Mouse (Mus musculus): ENCODE data around the gene Nos3.

The Nos3 gene

DNA sequence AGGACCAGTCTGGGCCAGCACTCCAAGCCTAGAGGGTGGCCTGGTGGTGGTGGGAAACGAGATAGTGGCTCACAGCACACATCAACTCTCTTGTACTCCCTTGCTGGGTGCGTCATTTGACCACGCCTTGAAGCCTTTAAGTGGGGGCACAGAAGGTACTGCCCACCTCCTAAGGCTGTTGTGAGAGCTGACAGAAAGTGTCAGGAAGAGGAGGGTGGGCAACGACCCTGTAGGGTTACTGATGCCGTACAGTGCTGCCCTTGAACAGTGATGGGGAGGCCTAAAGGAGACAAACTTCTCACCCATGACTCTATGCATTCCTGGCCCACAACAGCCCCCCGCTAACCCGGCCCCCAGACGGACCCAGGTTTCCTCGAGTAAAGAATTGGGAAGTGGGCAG is 1.8 kb downstream of the Nos3 start:
- in situ Hi-C loops (cut with MboI; ENCODE audit: unreplicated experiment in 2 of 2): loop anchor here (10.0 to 25.0 kb wide), 2 partner anchors 282 to 479 kb away; no protein-coding TSS in a partner anchor

DNA sequence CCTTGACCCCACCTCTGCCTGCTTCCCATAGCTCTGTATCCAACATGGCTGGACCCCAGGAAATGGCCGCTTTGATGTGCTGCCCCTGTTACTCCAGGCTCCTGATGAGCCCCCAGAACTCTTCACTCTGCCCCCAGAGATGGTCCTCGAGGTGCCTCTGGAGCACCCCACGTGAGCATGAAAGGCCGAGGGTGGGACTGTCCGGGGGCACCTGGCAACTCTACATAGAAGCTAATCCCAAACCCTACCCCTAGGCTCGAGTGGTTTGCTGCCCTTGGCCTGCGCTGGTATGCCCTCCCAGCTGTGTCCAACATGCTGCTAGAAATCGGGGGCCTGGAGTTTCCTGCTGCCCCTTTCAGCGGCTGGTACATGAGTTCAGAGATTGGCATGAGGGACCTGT is 5.2 kb downstream of the Nos3 start:
- in situ Hi-C loops (cut with MboI; ENCODE audit: unreplicated experiment in 2 of 2): loop anchor here (10.0 to 25.0 kb wide), 2 partner anchors 285 to 482 kb away; no protein-coding TSS in a partner anchor

DNA sequence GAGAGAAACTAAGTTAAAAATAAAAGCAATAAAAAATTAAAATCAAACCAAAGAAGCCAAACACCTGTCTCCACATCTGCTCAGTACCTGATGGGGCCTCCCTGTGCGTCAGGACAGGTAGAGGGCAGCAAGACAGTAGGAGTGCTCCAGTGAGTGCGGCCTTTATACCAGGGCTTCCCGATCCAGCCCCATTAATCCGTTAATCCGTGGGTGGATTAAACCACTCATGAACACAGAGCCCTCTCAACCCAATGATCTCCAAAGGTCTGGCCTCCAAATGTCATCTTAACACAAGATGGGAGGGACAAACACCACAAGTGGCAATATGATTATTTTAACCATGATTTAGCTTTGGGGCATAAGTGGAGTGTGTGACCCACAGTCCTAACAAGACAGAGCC is 9.2 kb downstream of the Nos3 start:
- in situ Hi-C loops (cut with MboI; ENCODE audit: unreplicated experiment in 2 of 2): loop anchor here in 1 of 2 experiments (25.0 kb wide), 1 partner anchor 487 kb away; no protein-coding TSS in a partner anchor

DNA sequence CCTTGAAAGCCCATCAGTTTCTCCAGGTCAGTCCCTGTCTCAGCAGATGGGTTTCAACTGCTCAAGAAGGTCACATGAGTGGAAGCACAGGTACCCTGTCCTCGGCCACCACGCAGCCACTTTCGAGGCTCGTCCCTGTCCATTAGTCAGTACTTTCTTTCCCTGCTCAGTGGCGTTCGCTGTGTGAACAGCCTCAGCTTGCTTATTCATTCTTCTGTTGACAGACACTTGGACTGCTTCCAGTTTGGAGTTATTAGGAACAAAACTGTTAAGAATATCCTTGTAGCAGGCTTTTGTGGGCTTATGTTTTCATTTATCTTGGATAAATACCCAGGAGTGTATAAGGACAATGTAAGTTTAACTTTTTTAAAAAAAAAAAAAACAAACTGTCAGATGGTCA is 9.6 kb downstream of the Nos3 start:
- in situ Hi-C loops (cut with MboI; ENCODE audit: unreplicated experiment in 2 of 2): loop anchor here in 1 of 2 experiments (25.0 kb wide), 1 partner anchor 487 kb away; no protein-coding TSS in a partner anchor

DNA sequence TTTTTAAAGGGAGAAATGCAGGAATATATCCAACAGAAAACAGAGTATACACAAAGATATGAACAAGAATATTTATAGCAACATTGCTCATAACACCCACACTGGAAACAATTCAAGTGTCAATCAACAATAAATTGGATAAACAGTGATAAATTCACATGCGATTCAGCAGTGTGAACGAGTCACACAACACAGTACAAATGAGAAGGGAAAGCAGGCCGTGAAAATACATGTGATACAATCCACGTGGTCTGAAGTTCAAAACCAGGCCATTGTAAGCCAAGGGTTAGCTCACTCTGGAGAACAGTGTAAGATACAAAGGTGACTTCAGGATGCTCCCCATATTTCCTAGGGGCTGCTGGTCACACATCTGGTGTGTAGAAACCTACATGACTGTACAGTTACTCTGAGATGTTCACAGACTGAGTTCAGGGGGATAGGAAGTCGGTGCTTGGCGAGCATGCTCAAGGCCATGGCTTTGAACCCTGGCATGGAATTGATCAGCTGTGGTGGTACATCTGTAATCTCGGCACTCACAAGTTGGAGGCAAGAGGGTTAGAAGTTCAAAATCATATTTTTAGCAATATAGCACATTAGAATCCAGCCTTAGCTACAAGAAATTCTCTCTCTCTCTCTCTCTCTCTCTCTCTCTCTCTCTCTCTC is 10.2 kb downstream of the Nos3 start:
- in situ Hi-C loops (cut with MboI; ENCODE audit: unreplicated experiment in 2 of 2): loop anchor here (25.0 kb wide), 2 partner anchors 213 to 487 kb away; partner anchors contain the start of genes Abcf2 (in 1 of the 2) and Chpf2 (in 1 of the 2)

DNA sequence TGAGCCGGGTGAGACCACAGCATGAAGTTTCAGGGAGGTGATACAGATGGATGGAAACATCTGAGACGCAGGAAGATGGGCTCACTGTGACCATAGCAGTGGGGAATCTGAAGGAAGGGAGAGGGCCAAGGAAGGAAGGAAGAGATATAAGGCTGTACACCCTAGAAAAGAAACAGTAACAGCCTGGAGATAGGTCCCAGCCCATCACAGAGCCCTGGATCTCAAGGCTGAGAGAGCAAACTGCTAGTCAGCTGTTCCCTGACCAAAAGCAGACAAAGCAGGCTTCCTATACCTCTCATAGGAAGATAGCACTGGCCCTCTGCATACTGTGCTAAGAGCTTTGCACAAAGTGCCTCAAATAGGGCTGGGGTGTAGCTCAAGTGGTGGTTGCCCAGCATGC is 14.1 kb downstream of the Nos3 start:
- in situ Hi-C loops (cut with MboI; ENCODE audit: unreplicated experiment in 2 of 2): loop anchor here in 1 of 2 experiments (25.0 kb wide), 1 partner anchor 209 kb away; the partner anchor contains the start of genes Abcf2 and Chpf2

DNA sequence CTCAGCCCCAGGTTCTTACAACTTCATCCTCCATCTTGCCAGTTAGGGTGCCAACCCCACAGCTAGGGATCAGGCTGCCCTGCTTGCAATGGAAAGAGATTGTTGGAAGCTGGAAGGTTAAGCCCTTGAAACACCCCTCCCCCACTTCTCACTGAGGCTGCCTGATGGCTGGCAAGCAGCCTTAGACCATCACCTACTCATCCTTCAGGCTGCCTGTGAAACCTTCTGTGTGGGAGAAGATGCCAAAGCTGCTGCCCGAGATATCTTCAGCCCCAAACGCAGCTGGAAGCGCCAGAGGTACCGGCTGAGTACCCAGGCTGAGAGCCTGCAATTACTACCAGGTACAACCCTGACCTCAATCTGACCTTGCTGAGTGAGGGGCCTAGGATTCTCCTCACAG is 14.9 kb downstream of the Nos3 start:
- in situ Hi-C loops (cut with MboI; ENCODE audit: unreplicated experiment in 2 of 2): loop anchor here in 1 of 2 experiments (25.0 kb wide), 1 partner anchor 208 kb away; the partner anchor contains the start of genes Abcf2 and Chpf2

DNA sequence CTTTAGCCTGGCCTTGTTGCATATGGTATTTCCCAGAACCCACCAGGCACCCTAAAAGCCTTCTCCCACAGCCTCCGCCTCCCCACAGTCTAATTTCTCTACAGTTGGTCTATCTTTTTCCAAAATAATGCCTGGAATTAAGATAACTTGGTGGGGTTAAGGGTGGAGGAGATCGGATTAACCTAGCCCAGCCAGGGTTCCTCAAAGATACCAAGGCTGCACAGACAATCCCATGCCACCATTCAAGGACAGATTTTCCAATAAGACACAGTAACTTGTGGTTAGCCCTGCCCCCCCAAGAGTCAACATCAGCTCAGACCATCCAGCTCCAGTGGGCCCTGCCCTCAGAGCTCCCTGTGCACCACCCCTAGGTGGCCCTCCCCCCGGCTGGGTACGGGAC is 15.9 kb downstream of the Nos3 start:
- in situ Hi-C loops (cut with MboI; ENCODE audit: unreplicated experiment in 2 of 2): loop anchor here in 1 of 2 experiments (25.0 kb wide), 1 partner anchor 207 kb away; the partner anchor contains the start of genes Abcf2 and Chpf2

DNA sequence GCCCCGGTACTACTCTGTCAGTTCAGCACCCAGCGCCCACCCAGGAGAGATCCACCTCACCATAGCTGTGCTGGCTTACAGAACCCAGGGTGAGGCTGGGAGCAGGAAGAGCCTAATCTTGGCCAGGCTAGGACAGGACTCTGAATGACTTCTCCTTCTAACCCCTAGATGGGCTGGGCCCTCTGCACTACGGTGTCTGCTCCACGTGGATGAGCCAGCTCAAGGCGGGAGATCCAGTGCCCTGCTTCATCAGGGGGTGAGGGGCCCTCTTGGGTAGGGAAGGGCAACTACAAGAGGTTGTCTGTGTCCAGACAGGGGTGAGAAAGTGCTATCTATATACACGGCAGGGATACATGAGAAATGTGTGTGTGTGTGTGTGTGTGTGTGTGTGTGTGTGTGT is 16.9 kb downstream of the Nos3 start:
- in situ Hi-C loops (cut with MboI; ENCODE audit: unreplicated experiment in 2 of 2): loop anchor here in 1 of 2 experiments (25.0 kb wide), 1 partner anchor 206 kb away; the partner anchor contains the start of genes Abcf2 and Chpf2

DNA sequence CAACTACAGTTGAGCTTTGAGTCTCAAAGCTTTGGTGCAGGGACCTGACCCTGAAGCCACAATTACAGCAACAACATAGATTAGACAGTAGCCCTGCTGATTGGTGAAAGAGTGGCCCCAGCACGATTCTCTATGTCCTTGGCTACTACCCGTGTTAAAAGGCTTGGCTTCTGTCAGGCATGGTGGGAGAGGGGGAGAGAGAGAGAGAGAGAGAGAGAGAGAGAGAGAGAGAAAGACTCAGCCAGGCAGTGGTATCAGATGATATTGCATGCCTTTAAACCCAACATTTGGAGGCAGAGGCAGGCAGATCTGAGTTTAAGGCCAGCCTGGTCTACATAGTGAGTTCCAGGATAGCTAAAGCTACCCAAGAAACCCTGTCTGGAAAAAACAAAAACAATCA is 17.4 kb downstream of the Nos3 start:
- in situ Hi-C loops (cut with MboI; ENCODE audit: unreplicated experiment in 2 of 2): loop anchor here in 1 of 2 experiments (25.0 kb wide), 1 partner anchor 205 kb away; the partner anchor contains the start of genes Abcf2 and Chpf2

DNA sequence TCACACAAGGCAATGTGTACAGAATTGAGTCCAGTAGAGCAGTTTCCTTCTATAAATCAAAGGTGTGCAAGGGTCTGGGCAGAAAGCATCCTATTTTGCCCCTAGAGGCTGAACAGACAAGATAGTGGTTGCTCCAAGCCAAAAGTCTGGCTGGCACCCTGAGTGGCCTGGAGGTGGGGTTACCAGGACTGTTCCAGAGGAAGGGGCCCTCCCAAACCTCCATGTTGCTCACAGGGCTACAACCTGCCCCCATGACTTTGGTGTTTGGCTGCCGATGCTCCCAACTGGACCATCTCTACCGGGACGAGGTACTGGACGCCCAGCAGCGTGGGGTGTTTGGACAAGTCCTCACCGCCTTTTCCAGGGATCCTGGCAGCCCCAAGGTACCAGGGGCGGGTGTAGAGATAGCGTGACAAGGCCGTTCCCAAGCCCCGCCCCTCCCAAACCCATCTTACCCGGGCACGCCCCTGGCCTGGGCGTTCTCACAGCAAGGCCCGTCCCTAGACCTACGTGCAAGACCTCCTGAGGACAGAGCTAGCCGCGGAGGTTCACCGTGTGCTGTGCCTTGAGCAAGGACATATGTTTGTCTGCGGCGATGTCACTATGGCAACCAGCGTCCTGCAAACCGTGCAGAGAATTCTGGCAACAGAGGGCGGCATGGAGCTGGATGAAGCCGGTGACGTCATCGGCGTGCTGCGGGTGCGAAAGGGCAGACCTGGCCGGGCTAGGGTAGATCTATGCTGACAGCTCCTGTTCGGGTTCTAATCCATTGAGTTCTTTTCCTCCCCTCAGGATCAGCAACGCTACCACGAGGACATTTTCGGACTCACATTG is 18.6 kb downstream of the Nos3 start:
- in situ Hi-C loops (cut with MboI; ENCODE audit: unreplicated experiment in 2 of 2): loop anchor here in 1 of 2 experiments (25.0 kb wide), 1 partner anchor 204 kb away; the partner anchor contains the start of genes Abcf2 and Chpf2

DNA sequence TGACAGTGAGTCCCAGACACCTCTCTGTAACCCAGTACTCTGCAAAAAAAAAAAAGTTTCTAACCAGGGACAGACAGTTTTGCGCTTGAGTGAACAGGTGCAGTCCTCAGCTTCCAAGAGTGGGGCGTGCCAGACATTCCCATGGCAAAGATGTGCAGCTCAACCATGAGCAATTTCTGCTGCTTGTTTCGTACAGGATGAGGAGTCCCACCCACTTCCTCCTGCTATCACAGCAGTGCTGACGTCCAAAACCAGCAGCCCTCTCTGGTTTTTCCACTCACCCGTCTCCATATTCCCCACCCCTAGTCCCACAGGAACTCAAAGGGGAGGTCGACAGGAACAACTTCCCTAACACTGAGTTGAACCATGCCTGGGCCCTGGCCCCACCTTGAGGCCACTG is 19.8 kb downstream of the Nos3 start:
- in situ Hi-C loops (cut with MboI; ENCODE audit: unreplicated experiment in 2 of 2): loop anchor here in 1 of 2 experiments (25.0 kb wide), 1 partner anchor 203 kb away; the partner anchor contains the start of genes Abcf2 and Chpf2

DNA sequence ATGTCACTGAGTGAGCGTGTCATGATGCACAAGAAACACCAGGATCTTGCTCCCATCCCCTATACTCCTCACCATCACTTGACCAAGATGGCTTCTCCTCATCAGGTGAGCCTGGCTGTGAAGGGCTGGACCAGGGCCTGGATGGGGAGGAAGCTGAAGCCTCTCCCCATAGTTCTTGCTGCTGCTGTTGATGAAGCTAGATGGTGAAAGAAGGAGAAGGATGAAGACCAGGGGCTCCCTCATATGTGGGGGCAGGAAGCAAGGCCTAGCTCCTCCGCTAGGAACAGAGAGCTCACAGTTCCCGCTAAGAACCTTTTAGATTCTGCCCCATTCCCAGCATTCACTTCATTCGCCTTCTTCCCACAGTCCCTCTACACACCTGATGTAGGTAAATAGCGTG is 20.8 kb downstream of the Nos3 start:
- in situ Hi-C loops (cut with MboI; ENCODE audit: unreplicated experiment in 2 of 2): loop anchor here in 1 of 2 experiments (25.0 kb wide), 1 partner anchor 202 kb away; the partner anchor contains the start of genes Abcf2 and Chpf2

DNA sequence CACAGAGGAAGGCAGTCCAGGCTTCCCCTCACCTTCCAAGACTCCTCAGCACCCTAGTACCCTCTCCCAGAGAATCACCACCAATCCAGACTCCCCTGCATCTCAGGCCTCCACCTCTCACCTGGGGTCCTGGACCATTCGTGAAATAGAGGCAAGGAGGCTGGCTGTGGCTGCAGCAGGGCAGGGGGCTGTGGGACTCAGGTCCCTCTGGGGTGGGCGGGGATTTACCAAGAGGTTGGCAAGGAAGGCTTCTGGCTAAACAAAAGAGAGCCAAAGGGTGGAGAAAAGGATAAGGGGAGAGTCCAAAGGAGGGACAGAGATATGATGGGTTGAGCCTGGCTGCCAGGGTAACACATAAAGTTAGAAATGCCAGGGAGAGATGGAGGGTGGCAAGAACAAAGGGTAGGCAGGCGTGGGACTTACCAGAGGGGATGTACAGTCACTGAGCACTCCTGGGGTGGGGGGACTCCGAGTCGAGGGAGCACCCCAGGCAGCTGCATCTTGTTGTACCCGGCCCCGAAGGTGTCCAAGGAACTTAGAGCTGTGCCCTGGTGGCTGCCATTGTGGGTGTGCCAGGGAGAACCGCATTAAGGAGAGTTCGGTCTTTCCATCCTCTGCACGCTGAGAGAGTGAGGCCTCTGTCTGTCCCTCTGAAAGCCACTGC is 21.4 kb downstream of the Nos3 start:
- in situ Hi-C loops (cut with MboI; ENCODE audit: unreplicated experiment in 2 of 2): loop anchor here in 1 of 2 experiments (25.0 kb wide), 1 partner anchor 201 kb away; the partner anchor contains the start of genes Abcf2 and Chpf2

DNA sequence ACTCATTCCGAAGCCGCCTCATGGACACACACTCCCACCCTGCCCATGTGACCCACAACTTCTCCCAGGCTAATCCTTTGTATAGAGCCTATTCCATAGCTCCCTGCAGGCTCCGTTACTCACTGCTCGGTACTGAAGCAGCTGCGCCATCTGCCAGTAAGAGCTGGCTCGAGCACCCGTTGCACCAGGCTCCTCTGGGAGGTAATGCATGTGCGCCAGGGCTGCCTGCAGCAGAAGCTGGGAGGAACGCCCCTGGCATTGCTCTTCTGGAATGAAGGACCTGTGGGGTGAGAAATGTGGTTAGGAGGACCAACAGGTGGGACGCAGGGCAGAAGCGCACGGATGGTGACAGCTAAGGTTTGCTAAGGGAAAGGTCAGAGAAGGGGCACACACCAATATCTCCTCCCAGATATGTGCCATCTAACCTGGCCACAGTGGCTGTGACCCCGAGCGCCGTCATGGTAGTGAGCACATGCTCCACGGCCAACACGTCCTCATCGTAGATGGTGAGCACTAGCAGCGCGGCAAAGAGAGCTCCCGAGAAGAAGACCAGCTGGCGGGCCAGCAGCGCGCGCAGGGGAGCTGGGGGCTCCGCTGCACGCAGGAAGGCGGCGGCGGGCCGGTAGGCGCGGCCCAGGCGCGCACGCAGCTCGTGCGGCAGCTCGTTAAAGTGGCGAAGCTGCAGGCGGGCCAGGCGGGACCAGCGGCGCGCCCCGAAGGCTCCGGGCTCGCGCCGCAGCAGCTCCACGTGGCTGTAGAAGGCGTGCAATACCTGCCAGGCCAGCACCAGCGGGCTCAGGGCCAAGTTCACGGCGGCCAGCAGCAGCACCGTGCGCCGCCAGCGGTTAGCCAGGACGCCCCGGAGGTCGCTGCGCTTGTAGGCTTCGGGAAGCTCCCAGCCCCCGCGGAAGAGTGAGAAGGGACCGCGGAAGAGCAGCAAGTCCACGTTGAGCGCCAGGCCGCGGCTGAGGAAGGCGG is 22.9 kb downstream of the Nos3 start:
- in situ Hi-C loops (cut with MboI; ENCODE audit: unreplicated experiment in 2 of 2): loop anchor here in 1 of 2 experiments (25.0 kb wide), 1 partner anchor 200 kb away; the partner anchor contains the start of genes Abcf2 and Chpf2

DNA sequence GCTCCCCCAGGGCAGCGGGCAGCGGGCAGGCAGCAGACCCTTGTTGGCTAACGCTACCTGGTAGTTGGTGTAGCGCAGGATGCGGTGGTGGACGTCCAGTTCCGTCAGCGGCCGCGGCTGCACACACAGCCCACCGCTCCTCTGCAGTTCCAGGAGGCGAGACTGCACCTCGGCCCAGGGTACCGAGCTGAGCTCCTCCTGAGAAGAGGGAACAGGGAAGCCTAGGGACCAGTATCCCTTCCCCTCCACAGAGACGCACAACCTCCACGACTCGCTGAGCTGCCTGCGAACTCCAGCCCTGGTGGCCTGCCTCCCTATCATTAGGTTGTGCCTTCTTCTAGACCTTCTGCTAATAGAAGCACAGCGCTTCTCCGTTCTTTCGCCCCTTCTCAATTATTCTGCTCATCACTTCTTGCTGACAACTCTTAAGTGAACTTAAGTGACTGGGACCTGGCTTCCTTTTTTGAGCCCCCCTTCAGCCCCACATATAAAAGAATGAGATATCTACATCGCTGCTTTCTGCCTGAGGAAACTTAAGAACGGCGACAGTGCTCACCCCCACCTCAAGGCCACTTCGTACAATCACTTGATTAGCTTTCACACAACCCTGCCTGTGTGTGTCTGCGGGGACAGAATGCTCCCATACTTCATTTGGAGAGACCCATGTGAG is 23.8 kb downstream of the Nos3 start:
- in situ Hi-C loops (cut with MboI; ENCODE audit: unreplicated experiment in 2 of 2): loop anchor here in 1 of 2 experiments (25.0 kb wide), 1 partner anchor 199 kb away; the partner anchor contains the start of genes Abcf2 and Chpf2

DNA sequence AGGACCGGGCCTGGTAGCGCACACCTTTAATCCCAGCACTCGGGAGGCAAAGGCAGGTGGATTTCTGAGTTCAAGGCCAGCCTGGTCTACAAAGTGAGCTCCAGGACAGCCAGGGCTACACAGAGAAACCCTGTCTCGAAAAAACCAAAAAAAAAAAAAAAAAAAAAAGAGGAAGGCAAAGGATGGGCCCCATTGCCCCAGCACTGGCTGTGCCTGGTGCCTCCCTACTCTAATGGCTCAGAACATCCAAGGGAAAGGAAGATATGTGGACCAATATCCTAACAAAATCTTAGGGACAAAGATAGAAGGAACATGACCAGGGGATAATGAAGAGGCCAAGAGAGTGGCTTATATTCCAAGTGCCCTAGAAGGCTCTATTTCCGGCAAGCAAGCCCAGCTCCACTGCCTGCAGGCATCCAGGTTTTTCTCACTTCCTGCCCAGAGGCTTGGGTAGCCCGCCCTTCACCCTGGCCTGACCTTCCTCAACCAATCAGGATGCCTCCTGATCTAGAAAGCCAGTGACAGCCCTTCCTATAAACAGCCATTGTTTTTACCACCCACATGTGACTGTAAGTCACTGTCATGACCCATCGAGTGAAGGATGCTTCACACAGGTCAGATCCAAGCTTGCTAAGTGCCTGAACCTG is 24.5 kb downstream of the Nos3 start:
- in situ Hi-C loops (cut with MboI; ENCODE audit: unreplicated experiment in 2 of 2): loop anchor here in 1 of 2 experiments (25.0 kb wide), 1 partner anchor 198 kb away; the partner anchor contains the start of genes Abcf2 and Chpf2
